ENCODE assay signal across 12 mouse cellular contexts in the genomic region with DNA sequence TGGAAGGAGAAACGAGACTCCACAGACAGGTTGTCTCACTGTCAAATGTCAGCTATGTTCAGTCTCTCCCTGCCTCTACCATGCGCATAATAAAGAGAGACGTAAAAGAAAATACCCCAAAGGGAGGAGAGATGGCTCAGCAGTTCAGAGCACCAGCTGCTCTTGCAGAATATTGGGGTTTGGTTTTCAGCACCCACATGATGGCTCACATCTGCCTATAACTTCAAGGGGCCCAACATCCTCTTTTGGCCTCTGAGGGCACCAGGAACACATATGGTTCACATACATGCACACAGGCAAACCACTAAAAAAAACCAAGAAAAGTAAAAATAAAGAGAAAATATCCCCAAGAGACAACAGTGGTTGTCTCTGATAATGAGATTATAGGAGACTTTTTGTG. TPM values are rescaled to one million over a fixed set of nuclear protein-coding genes. Genes with fewer than 3 reads are reported as not detected.
DNase-seq lines count a peak whose midpoint lies in the region; ATAC-seq and TF ChIP-seq lines count a peak whose summit lies in the region.
"Had no signal": no experiment of that assay in that cellular context is flagged by ENCODE, and none has a peak within 500 bp of the region (broad histone marks: within the 10 kb centered on the region; RNA-seq: fewer than 3 reads in every experiment).

No protein-coding gene starts in this region.

- peak overlapping the region; percentile 72; the same call in 1 of the 2 replicates for H3K27ac ChIP-seq in layer of hippocampus, adult 2 months
- peak overlapping the region; percentile 95 for H3K27ac ChIP-seq in forebrain, embryonic 13.5 days
- peak overlapping the region; percentile 92 for H3K27ac ChIP-seq in hindbrain, embryonic 15.5 days (replicated peaks)

- H3K9ac ChIP-seq in forebrain, embryonic 13.5 days = no peak overlapping the region
- H3K9ac ChIP-seq in hindbrain, embryonic 15.5 days = no peak overlapping the region
- H3K9ac ChIP-seq: heart, embryonic 12.5 days had no signal

- no peaks in the 10 kb centered on the region for H3K9me3 ChIP-seq in forebrain, embryonic 13.5 days (replicated peaks)
- no peaks in the 10 kb centered on the region for H3K9me3 ChIP-seq in hindbrain, embryonic 15.5 days
- H3K9me3 ChIP-seq: heart, embryonic 12.5 days had no signal

- WGBS in forebrain, embryonic 13.5 days = 17% methylated on average over 3 of the region's 3 CpGs
- 17% methylated on average over 3 of the region's 3 CpGs for WGBS in hindbrain, embryonic 15.5 days
- 82% methylated on average over 3 of the region's 3 CpGs for WGBS in lung, adult 2 months

- no peak for TF ChIP-seq POLR2A in lung, adult 2 months (IDR thresholded peaks at IDR 0.05; ENCODE audit: borderline replicate concordance, extremely low read depth, low read depth, low read length)

- TF ChIP-seq CTCF in layer of hippocampus, adult 2 months (conservative IDR thresholded peaks at IDR 0.05) = no peak
- no peak for TF ChIP-seq CTCF in lung, adult 2 months (IDR thresholded peaks at IDR 0.05; ENCODE audit: insufficient read depth, low read length)

- H3K4me2 ChIP-seq in forebrain, embryonic 13.5 days = no peak overlapping the region
- H3K4me2 ChIP-seq in hindbrain, embryonic 15.5 days = peak overlapping the region; percentile 48
- H3K4me2 ChIP-seq: heart, embryonic 12.5 days had no signal

- ATAC-seq in forebrain, embryonic 13.5 days = no peak
- ATAC-seq in hindbrain, embryonic 15.5 days (ENCODE audit: low FRiP score, low read depth) = no peak

- H3K27me3 ChIP-seq in forebrain, embryonic 13.5 days = no peaks in the 10 kb centered on the region
- H3K27me3 ChIP-seq in hindbrain, embryonic 15.5 days = no peaks in the 10 kb centered on the region
- H3K27me3 ChIP-seq: heart, embryonic 12.5 days had no signal

- peaks cover 12% of the 10 kb centered on the region for H3K4me1 ChIP-seq in forebrain, embryonic 13.5 days
- H3K4me1 ChIP-seq in hindbrain, embryonic 15.5 days (replicated peaks) = peaks cover 18% of the 10 kb centered on the region
- H3K4me1 ChIP-seq in lung, adult 2 months (ENCODE audit: control insufficient read depth, insufficient read depth, low read length) = no peaks in the 10 kb centered on the region

- no peak for DNase-seq in layer of hippocampus, adult 2 months (ENCODE audit: low spot score in 2 of 2)
- no peak for DNase-seq in layer of hippocampus, postnatal 25 days (ENCODE audit: extremely low spot score in 1 of 2, low spot score in 1 of 2)
- DNase-seq in naive thymus-derived CD4-positive, alpha-beta T cell, adult 2 months (ENCODE audit: low read depth) = peak; percentile 39
- DNase-seq in lung, adult 2 months = no peak
- no peak for DNase-seq in adrenal gland, adult 8-10 months
- no peak for DNase-seq in lung, postnatal 36 days
- DNase-seq: cerebellum, postnatal 14 days; gastrocnemius, postnatal 10 days had no signal

- no peak overlapping the region for H3K4me3 ChIP-seq in layer of hippocampus, adult 2 months
- no peak overlapping the region for H3K4me3 ChIP-seq in forebrain, embryonic 13.5 days
- no peak overlapping the region for H3K4me3 ChIP-seq in hindbrain, embryonic 15.5 days
- H3K4me3 ChIP-seq in lung, adult 2 months (replicated peaks; ENCODE audit: extremely low read depth, low read depth, low read length) = no peak overlapping the region
- H3K4me3 ChIP-seq: heart, embryonic 12.5 days had no signal

- no peaks in the 10 kb centered on the region for H3K36me3 ChIP-seq in forebrain, embryonic 13.5 days (ENCODE audit: poor library complexity, severe bottlenecking)
- no peaks in the 10 kb centered on the region for H3K36me3 ChIP-seq in hindbrain, embryonic 15.5 days
- H3K36me3 ChIP-seq: heart, embryonic 12.5 days had no signal

RNA-seq across cellular contexts. Expression of a gene that starts 15.1 kb away (rescaled TPM):
- total RNA-seq in layer of hippocampus, adult 2 months (2021) = not detected
- not detected for total RNA-seq in layer of hippocampus, postnatal 25 days (2021)
- polyA plus RNA-seq in forebrain, embryonic 13.5 days (2015; fragmentation: Nextera tagmentation; extraction: Ambion mirVana) = not detected in 2 replicates
- polyA plus RNA-seq in hindbrain, embryonic 15.5 days (2015; fragmentation: Nextera tagmentation; extraction: Ambion mirVana) = not detected in 2 replicates
- polyA plus RNA-seq in lung, adult 2 months (2012; rRNA removed) = 1.4 TPM in 1 of 2 replicates, not detected in the other
- not detected for total RNA-seq in adrenal gland, adult 8-10 months (2022)
- total RNA-seq: left cerebral cortex, postnatal 4 days had no signal

RNA-seq across cellular contexts. Expression of a gene that starts 54.3 kb away (rescaled TPM):
- total RNA-seq in layer of hippocampus, adult 2 months (2021) = not detected
- total RNA-seq in layer of hippocampus, postnatal 25 days (2021) = not detected
- not detected in 2 replicates for polyA plus RNA-seq in forebrain, embryonic 13.5 days (2015; fragmentation: Nextera tagmentation; extraction: Ambion mirVana)
- polyA plus RNA-seq in hindbrain, embryonic 15.5 days (2015; fragmentation: Nextera tagmentation; extraction: Ambion mirVana) = 0.35 TPM in 1 of 2 replicates, not detected in the other
- polyA plus RNA-seq in lung, adult 2 months (2012; rRNA removed) = 2.6 and 3.5 TPM in 2 replicates
- total RNA-seq in adrenal gland, adult 8-10 months (2022) = 1 to 10 TPM in 1 of 4 experiments, under 1 TPM in 3; 0.28 to 2.3 (median 0.54) TPM
- total RNA-seq: left cerebral cortex, postnatal 4 days had no signal
